Mouse (Mus musculus) liver, embryonic 11.5 days (tissue): ENCODE results near the gene Bola3. TPM values are rescaled to one million over a fixed set of nuclear protein-coding genes. Genes with fewer than 3 reads are reported as not detected.
A peak's percentile ranks its signal among the peaks of the same experiment; 100 is the strongest.
"Not testable (repeated sequence)": the region's sequence is repeated elsewhere in the genome, so short reads cannot be mapped to it uniquely, and the experiment has no call there.

Experiments used
- ATAC-seq: fragments of 200-750 bp; cut with Nextera tagmentation; replicated peaks from 2 replicates; pipeline ENCODE4 v1.8.0; 2017; ENCODE audit warnings: moderate number of reproducible peaks, mild to moderate bottlenecking, moderate TSS enrichment, moderate library complexity; ENCODE audit not compliant: low FRiP score
- DNase-seq: peaks from one replicate; pipeline ENCODE4 v3.0.0-alpha.2; 2017; ENCODE audit warnings: low spot score
- H3K27ac ChIP-seq: fragments of 300-500 bp; sonication (generic); 2 replicates; pipeline ENCODE4 v1.5.1; 2014; ENCODE audit warnings: mild to moderate bottlenecking, low read depth, low read length, control low read depth
- H3K27me3 ChIP-seq: fragments of 300-500 bp; sonication (generic); replicated peaks from 2 replicates; pipeline ENCODE4 v1.6.1; 2014; ENCODE audit warnings: low read length, mixed read lengths; ENCODE audit not compliant: control insufficient read depth, insufficient read depth
- H3K36me3 ChIP-seq: fragments of 300-500 bp; sonication (generic); 2 replicates; pipeline ENCODE4 v1.6.1; 2014; ENCODE audit warnings: mild to moderate bottlenecking, low read length, moderate library complexity, mixed read lengths; ENCODE audit not compliant: control insufficient read depth, insufficient read depth
- H3K4me1 ChIP-seq: fragments of 300-500 bp; sonication (generic); replicated peaks from 2 replicates; pipeline ENCODE4 v1.6.1; 2014; ENCODE audit warnings: low read length, mixed read lengths; ENCODE audit not compliant: control insufficient read depth, insufficient read depth
- H3K4me2 ChIP-seq: fragments of 300-500 bp; sonication (generic); 2 replicates; pipeline ENCODE4 v1.6.1; 2014; ENCODE audit warnings: mild to moderate bottlenecking, control low read depth, moderate library complexity
- H3K4me3 ChIP-seq: fragments of 300-500 bp; sonication (generic); 2 replicates; pipeline ENCODE4 v1.5.1; 2014; ENCODE audit warnings: low read depth, low read length, control low read depth
- H3K9ac ChIP-seq: fragments of 300-500 bp; sonication (generic); 2 replicates; pipeline ENCODE4 v1.6.1; 2014; ENCODE audit warnings: low read depth, low read length, control low read depth
- H3K9me3 ChIP-seq: fragments of 300-500 bp; sonication (generic); 2 replicates; pipeline ENCODE4 v1.6.1; 2016; ENCODE audit warnings: low read length, inconsistent platforms, mixed read lengths; ENCODE audit not compliant: control insufficient read depth
- WGBS: fragments of 180-500 bp; shearing (Covaris S2); extraction: QIAGEN DNeasy Blood & Tissue Kit; methylation state at CpG from one replicate; pipeline ENCODE4 v1.1.7; 2014; 5-methylcytosine and 5-hydroxymethylcytosine counted together
- polyA plus RNA-seq: library from polyadenylated mRNA; unstranded; fragments of >200 nt; fragmentation: Nextera tagmentation; extraction: Ambion mirVana; gene quantifications from 2 replicates; pipeline ENCODE4 v1.2.1, GENCODE M21; 2014

Gene Bola3
- polyA plus RNA-seq, 1 experiment from 2014 or later: 333 TPM

- no peak for DNase-seq
- peaks cover 27% of the 10 kb centered on the region for H3K36me3 ChIP-seq
- H3K4me2 ChIP-seq: peak overlapping the region; percentile 79
- 89% methylated on average over 3 of the region's 3 CpGs for WGBS
- H3K9ac ChIP-seq: no peak overlapping the region
- H3K4me1 ChIP-seq: peaks cover 13% of the 10 kb centered on the region
- no peak overlapping the region for H3K27ac ChIP-seq
- H3K4me3 ChIP-seq: peak overlapping the region; percentile 89; the same call in 1 of the 2 replicates
- no peaks in the 10 kb centered on the region for H3K9me3 ChIP-seq
- no peaks in the 10 kb centered on the region for H3K27me3 ChIP-seq
- ATAC-seq: no peak
Observed at GRCm38 (mm10) chr6:83327591-83328190, 21.3 kb upstream of the Bola3 start.

- no peak overlapping the region for H3K27ac ChIP-seq
- peaks cover 29% of the 10 kb centered on the region for H3K36me3 ChIP-seq
- H3K27me3 ChIP-seq: no peaks in the 10 kb centered on the region
- no peak overlapping the region for H3K4me2 ChIP-seq
- no peaks in the 10 kb centered on the region for H3K4me1 ChIP-seq
- no peak overlapping the region for H3K9ac ChIP-seq
- no peaks in the 10 kb centered on the region for H3K9me3 ChIP-seq
- no peak overlapping the region for H3K4me3 ChIP-seq
- DNase-seq (no peak), ATAC-seq (no peak)
- 71% methylated on average over 3 of the region's 3 CpGs for WGBS
Observed at GRCm38 (mm10) chr6:83341387-83341786, 7.6 kb upstream of the Bola3 start.

GRCm38 (mm10) chr6:83342957-83343356, 6.0 kb upstream of the Bola3 start:
- Histone ChIP-seq H3K4me3 (no peak overlapping the region), H3K4me2 (no peak overlapping the region), H3K27me3 (no peaks in the 10 kb centered on the region), H3K27ac (no peak overlapping the region), H3K36me3 (peaks cover 29% of the 10 kb centered on the region), H3K9me3 (no peaks in the 10 kb centered on the region), H3K4me1 (no peaks in the 10 kb centered on the region), H3K9ac (no peak overlapping the region)
- 91% methylated on average over 2 of the region's 2 CpGs for WGBS
- ATAC-seq: no peak
- no peak for DNase-seq

- not testable (repeated sequence) for H3K9me3 ChIP-seq, H3K27ac ChIP-seq, DNase-seq, H3K27me3 ChIP-seq, H3K4me2 ChIP-seq, ATAC-seq, H3K9ac ChIP-seq, H3K4me1 ChIP-seq, H3K4me3 ChIP-seq
- WGBS: 86% methylated on average over 8 of the region's 8 CpGs
- H3K36me3 ChIP-seq: peaks cover 17% of the 10 kb centered on the region
Observed at GRCm38 (mm10) chr6:83345285-83345684, 3.7 kb upstream of the Bola3 start.

- Histone ChIP-seq H3K36me3 (peaks cover 2% of the 10 kb centered on the region), H3K9ac (no peak overlapping the region), H3K4me3 (no peak overlapping the region), H3K27me3 (no peaks in the 10 kb centered on the region), H3K27ac (no peak overlapping the region), H3K4me1 (peaks cover 24% of the 10 kb centered on the region), H3K9me3 (no peaks in the 10 kb centered on the region), H3K4me2 (no peak overlapping the region)
- DNase-seq (no peak), ATAC-seq (no peak)
- WGBS: 77% methylated on average over 3 of the region's 3 CpGs
Observed at GRCm38 (mm10) chr6:83347916-83348315, 1.0 kb upstream of the Bola3 start.

GRCm38 (mm10) chr6:83349274-83349958, 469 bp downstream of the Bola3 start:
- Histone ChIP-seq H3K27ac (peak overlapping the region; percentile 83), H3K4me2 (peak overlapping the region; percentile 73), H3K36me3 (peaks cover 7% of the 10 kb centered on the region), H3K4me3 (peak overlapping the region; percentile 74), H3K27me3 (no peaks in the 10 kb centered on the region), H3K9ac (peak overlapping the region; percentile 91), H3K4me1 (peaks cover 24% of the 10 kb centered on the region), H3K9me3 (no peaks in the 10 kb centered on the region)
- under 1% methylated on average over 53 of the region's 53 CpGs for WGBS
- ATAC-seq: peak; percentile 83
- DNase-seq: peak; percentile 94

GRCm38 (mm10) chr6:83350172-83350571, 1.2 kb downstream of the Bola3 start:
- peak overlapping the region; percentile 74 for H3K4me3 ChIP-seq
- WGBS: 76% methylated on average over 7 of the region's 7 CpGs
- ATAC-seq (no peak), DNase-seq (no peak)
- no peaks in the 10 kb centered on the region for H3K9me3 ChIP-seq
- H3K9ac ChIP-seq: peak overlapping the region; percentile 91
- peak overlapping the region; percentile 73 for H3K4me2 ChIP-seq
- peaks cover 10% of the 10 kb centered on the region for H3K36me3 ChIP-seq
- no peaks in the 10 kb centered on the region for H3K27me3 ChIP-seq
- H3K4me1 ChIP-seq: peaks cover 25% of the 10 kb centered on the region
- peak overlapping the region; percentile 83 for H3K27ac ChIP-seq

GRCm38 (mm10) chr6:83350851-83351405, 2.0 kb downstream of the Bola3 start:
- Histone ChIP-seq H3K9ac (peak overlapping the region; percentile 91), H3K27ac (peak overlapping the region; percentile 83), H3K9me3 (no peaks in the 10 kb centered on the region), H3K36me3 (peaks cover 15% of the 10 kb centered on the region), H3K4me3 (peak overlapping the region; percentile 74), H3K4me1 (peaks cover 26% of the 10 kb centered on the region), H3K4me2 (peak overlapping the region; percentile 73), H3K27me3 (no peaks in the 10 kb centered on the region)
- ATAC-seq (no peak), DNase-seq (no peak)
- 84% methylated on average over 16 of the region's 16 CpGs for WGBS
